Mouse (Mus musculus): ENCODE measurements around the gene Tex35. TPM values are rescaled to one million over a fixed set of nuclear protein-coding genes. Genes with fewer than 3 reads are reported as not detected.

The Tex35 gene
- polyA plus RNA-seq, 1 experiment from 2014 or later = not detected

Other genes starting within 250 kb of the Tex35 start
- gene Ralgps2, start 169.1 kb downstream of the Tex35 start, polyA plus RNA-seq (2015; fragmentation: Nextera tagmentation; extraction: Ambion mirVana) = 13.1 and 14.2 TPM in 2 replicates

Measured in liver, embryonic 16.5 days (tissue).